Mouse (Mus musculus) lung, adult 2 months (tissue): ENCODE data around the gene Eps15l1. TPM values are rescaled to one million over a fixed set of nuclear protein-coding genes. Genes with fewer than 3 reads are reported as not detected.

Experiments
- DNase-seq: peaks from one replicate; pipeline ENCODE4 v3.0.0; 2022
- H3K4me1 ChIP-seq: fragments of 200-500 bp; 2 replicates; pipeline ENCODE4 v1.6.1; 2011; ENCODE audit warnings: low read length; ENCODE audit not compliant: control insufficient read depth, insufficient read depth
- H3K4me3 ChIP-seq: fragments of 200-500 bp; replicated peaks from 2 replicates; pipeline ENCODE3; 2011; ENCODE audit warnings: low read depth, mild to moderate bottlenecking, control low read depth, low read length; ENCODE audit errors: extremely low read depth
- CTCF ChIP-seq: fragments of 200-500 bp; IDR thresholded peaks from 2 replicates; pipeline ENCODE4 v1.5.1; 2011; ENCODE audit warnings: mild to moderate bottlenecking, low read length, control low read depth; ENCODE audit not compliant: insufficient read depth
- POLR2A ChIP-seq: fragments of 200-500 bp; IDR thresholded peaks from 2 replicates; pipeline ENCODE4 v1.6.1; 2011; ENCODE audit warnings: low read depth, mild to moderate bottlenecking, control low read depth, low read length, borderline replicate concordance; ENCODE audit errors: extremely low read depth
- WGBS: fragments of 180-500 bp; shearing (Covaris S2); methylation state at CpG from one replicate; pipeline ENCODE4 v1.1.7; 2018; 5-methylcytosine and 5-hydroxymethylcytosine counted together
- polyA plus RNA-seq: library from polyadenylated mRNA; depleted of rRNA; stranded (reverse); fragments of >200 nt; gene quantifications from 2 replicates; pipeline ENCODE4 v1.2.3, GENCODE M21; 2012

The Eps15l1 gene
- polyA plus RNA-seq, 1 experiment, result 48.3 TPM

- H3K4me3 ChIP-seq, result no peak overlapping the region
- TF ChIP-seq POLR2A (no peak), CTCF (no peak)
- DNase-seq, result no peak
- H3K4me1 ChIP-seq, result peaks cover 18% of the 10 kb centered on the region
- WGBS, result 87% methylated on average over 4 of the region's 4 CpGs
Measured at GRCm38 (mm10) chr8:72362754-72363153, 58.5 kb downstream of the Eps15l1 start.

- no peak for TF ChIP-seq POLR2A
- TF ChIP-seq CTCF, result no peak
- peaks cover 20% of the 10 kb centered on the region for H3K4me1 ChIP-seq
- no peak overlapping the region for H3K4me3 ChIP-seq
- DNase-seq, result no peak
Measured at GRCm38 (mm10) chr8:72360162-72360561, 61.1 kb downstream of the Eps15l1 start.

GRCm38 (mm10) chr8:72356593-72356992 is 64.7 kb downstream of the Eps15l1 start:
- DNase-seq, result no peak
- TF ChIP-seq POLR2A, result no peak
- no peak for TF ChIP-seq CTCF
- Histone ChIP-seq H3K4me1 (peaks cover 29% of the 10 kb centered on the region), H3K4me3 (no peak overlapping the region)
- 83% methylated on average over 3 of the region's 3 CpGs for WGBS

GRCm38 (mm10) chr8:72354272-72354671 is 67.0 kb downstream of the Eps15l1 start:
- Histone ChIP-seq H3K4me1 (peaks cover 30% of the 10 kb centered on the region), H3K4me3 (no peak overlapping the region)
- peak; percentile 44 for DNase-seq
- 31% methylated on average over 11 of the region's 11 CpGs for WGBS
- TF ChIP-seq POLR2A, result no peak
- TF ChIP-seq CTCF, result no peak

- H3K4me1 ChIP-seq, result peaks cover 30% of the 10 kb centered on the region
- H3K4me3 ChIP-seq, result no peak overlapping the region
- DNase-seq, result no peak
- no peak for TF ChIP-seq POLR2A
- TF ChIP-seq CTCF, result no peak
- 70% methylated on average over 7 of the region's 7 CpGs for WGBS
Measured at GRCm38 (mm10) chr8:72353700-72354045, 67.6 kb downstream of the Eps15l1 start.

- Histone ChIP-seq H3K4me1 (peaks cover 29% of the 10 kb centered on the region), H3K4me3 (no peak overlapping the region)
- TF ChIP-seq POLR2A (no peak), CTCF (no peak)
- no peak for DNase-seq
- 66% methylated on average over 8 of the region's 8 CpGs for WGBS
Measured at GRCm38 (mm10) chr8:72352951-72353699, 68.1 kb downstream of the Eps15l1 start.

- DNase-seq, result no peak
- H3K4me3 ChIP-seq, result no peak overlapping the region
- 62% methylated on average over 7 of the region's 7 CpGs for WGBS
- peaks cover 25% of the 10 kb centered on the region for H3K4me1 ChIP-seq
- peak; percentile 46; the same call in 1 of the 2 replicates for TF ChIP-seq POLR2A
- no peak for TF ChIP-seq CTCF
Measured at GRCm38 (mm10) chr8:72351405-72352005, 69.8 kb downstream of the Eps15l1 start.

GRCm38 (mm10) chr8:72350727-72351126 is 70.5 kb downstream of the Eps15l1 start:
- Histone ChIP-seq H3K4me1 (peaks cover 25% of the 10 kb centered on the region), H3K4me3 (no peak overlapping the region)
- DNase-seq, result no peak
- TF ChIP-seq POLR2A (no peak), CTCF (no peak)
- 71% methylated on average over 8 of the region's 8 CpGs for WGBS

- H3K4me1 ChIP-seq, result peaks cover 23% of the 10 kb centered on the region
- TF ChIP-seq POLR2A (no peak), CTCF (no peak)
- no peak overlapping the region for H3K4me3 ChIP-seq
- 72% methylated on average over 9 of the region's 9 CpGs for WGBS
- no peak for DNase-seq
Measured at GRCm38 (mm10) chr8:72349838-72350237, 71.4 kb downstream of the Eps15l1 start.

- H3K4me3 ChIP-seq, result no peak overlapping the region
- 93% methylated on average over 1 of the region's 1 CpGs for WGBS
- no peak for DNase-seq
- H3K4me1 ChIP-seq, result peaks cover 22% of the 10 kb centered on the region
- TF ChIP-seq POLR2A, result no peak
- no peak for TF ChIP-seq CTCF
Measured at GRCm38 (mm10) chr8:72348956-72349355, 72.3 kb downstream of the Eps15l1 start.
